Mouse (Mus musculus): ENCODE results near the gene Mrgprf. TPM values are rescaled to one million over a fixed set of nuclear protein-coding genes. Genes with fewer than 3 reads are reported as not detected.

Mrgprf gene
- polyA plus RNA-seq, 1 experiment from 2014 or later, result 0.09 TPM

GRCm38 (mm10) chr7:145281396-145281795 lies 19.2 kb upstream of the Mrgprf start:
- H3K4me1 ChIP-seq (ENCODE audit: control insufficient read depth, insufficient read depth, low read length), result peaks cover 6% of the 10 kb centered on the region; the same call in 1 of the 2 replicates
- no peaks in the 10 kb centered on the region for H3K27me3 ChIP-seq (ENCODE audit: control insufficient read depth, insufficient read depth, low read length)
- no peak overlapping the region for H3K4me3 ChIP-seq (ENCODE audit: low read depth, low read length)
- H3K9ac ChIP-seq (replicated peaks; ENCODE audit: low read depth, low read length), result no peak overlapping the region
- no peaks in the 10 kb centered on the region for H3K36me3 ChIP-seq (ENCODE audit: control insufficient read depth, insufficient read depth, low read length)
- WGBS, result 85% methylated on average over 4 of the region's 4 CpGs
- H3K9me3 ChIP-seq (ENCODE audit: control insufficient read depth, low read length), result no peaks in the 10 kb centered on the region
- ATAC-seq (ENCODE audit: low read depth), result no peak
- no peak overlapping the region for H3K4me2 ChIP-seq (ENCODE audit: low read depth, low read length)
- no peak overlapping the region for H3K27ac ChIP-seq (ENCODE audit: low read depth, low read length)

DNA sequence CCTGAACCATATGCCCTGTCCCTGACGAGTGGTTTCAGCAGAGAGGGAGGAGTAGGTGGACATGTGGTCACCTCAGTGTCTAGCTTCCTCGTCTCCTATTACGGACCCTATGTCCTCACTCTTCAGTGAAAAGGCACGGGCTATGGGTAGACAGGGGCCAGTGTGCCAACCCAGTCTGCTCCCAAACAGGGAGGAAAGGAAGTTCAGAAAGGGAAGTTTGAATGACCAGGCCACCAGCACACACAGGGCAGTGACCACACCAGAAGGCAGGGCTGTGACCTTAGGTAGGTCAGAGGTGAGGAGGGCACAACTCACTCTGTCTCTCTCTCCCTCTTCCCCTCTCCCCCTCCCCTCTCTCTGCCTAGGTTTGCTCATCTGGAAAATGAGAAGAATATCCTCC lies 17.6 kb upstream of the Mrgprf start:
- H3K27ac ChIP-seq (ENCODE audit: low read depth, low read length), result no peak overlapping the region
- peak overlapping the region; percentile 59 for H3K4me2 ChIP-seq (ENCODE audit: low read depth, low read length)
- peak overlapping the region; percentile 37 for H3K9ac ChIP-seq (replicated peaks; ENCODE audit: low read depth, low read length)
- peaks cover 6% of the 10 kb centered on the region; the same call in 1 of the 2 replicates for H3K4me1 ChIP-seq (ENCODE audit: control insufficient read depth, insufficient read depth, low read length)
- no peak overlapping the region; the same call in 1 of the 2 replicates for H3K4me3 ChIP-seq (ENCODE audit: low read depth, low read length)
- H3K36me3 ChIP-seq (ENCODE audit: control insufficient read depth, insufficient read depth, low read length), result no peaks in the 10 kb centered on the region
- no peaks in the 10 kb centered on the region for H3K27me3 ChIP-seq (ENCODE audit: control insufficient read depth, insufficient read depth, low read length)
- H3K9me3 ChIP-seq (ENCODE audit: control insufficient read depth, low read length), result no peaks in the 10 kb centered on the region
- 69% methylated on average over 4 of the region's 4 CpGs for WGBS
- no peak for ATAC-seq (ENCODE audit: low read depth)

DNA sequence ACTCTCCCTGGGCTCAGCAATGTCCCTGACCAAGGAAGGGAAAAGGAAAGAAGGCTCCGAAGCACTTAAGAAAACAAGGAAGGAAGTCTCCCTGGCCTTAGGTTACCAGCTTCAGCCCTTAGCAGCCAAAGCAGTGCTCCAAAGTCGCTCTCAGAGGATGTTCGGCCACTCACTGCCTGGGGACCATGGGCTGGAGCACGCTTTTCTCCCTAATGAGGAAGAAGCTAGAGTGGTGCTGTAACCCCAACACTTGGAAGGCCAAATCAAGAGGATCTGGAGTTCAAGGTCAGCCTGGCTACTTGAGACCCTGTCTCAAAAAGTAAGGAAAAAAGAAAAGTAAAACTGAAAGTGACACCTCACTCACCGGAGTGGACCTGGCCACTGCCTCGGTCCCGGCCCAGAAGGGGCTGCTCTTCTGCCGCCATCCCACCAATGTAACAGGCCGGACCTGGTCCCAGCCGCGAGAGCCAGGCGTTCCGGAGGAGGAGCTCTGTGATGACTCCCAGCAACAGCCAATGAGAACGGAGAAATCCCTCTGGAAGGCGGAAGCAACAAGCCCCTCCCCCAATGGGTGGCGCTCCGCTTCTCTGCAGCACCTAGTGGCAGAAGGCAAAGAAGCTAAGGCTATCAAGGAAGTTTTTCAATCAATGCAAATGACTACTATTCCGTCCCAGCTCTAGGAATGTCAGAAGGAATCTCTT lies 17.0 kb upstream of the Mrgprf start, which contains the start of gene Tpcn2:
Gene Tpcn2 (minus strand): TSS at position 525 of the 701 bp plus-strand sequence.
- WGBS, result 5% methylated on average over 18 of the region's 18 CpGs
- H3K4me1 ChIP-seq (ENCODE audit: control insufficient read depth, insufficient read depth, low read length), result peaks cover 6% of the 10 kb centered on the region; the same call in 1 of the 2 replicates
- no peak within 1 kb of the TSS for H3K27ac ChIP-seq (ENCODE audit: low read depth, low read length)
- no peaks in the 10 kb centered on the region for H3K36me3 ChIP-seq (ENCODE audit: control insufficient read depth, insufficient read depth, low read length)
- peak; percentile 97 for ATAC-seq (ENCODE audit: low read depth)
- no peaks in the 10 kb centered on the region for H3K9me3 ChIP-seq (ENCODE audit: control insufficient read depth, low read length)
- peak within 1 kb of the TSS; percentile 37 for H3K9ac ChIP-seq (replicated peaks; ENCODE audit: low read depth, low read length)
- H3K4me3 ChIP-seq (ENCODE audit: low read depth, low read length), result peak within 1 kb of the TSS; percentile 42
- H3K4me2 ChIP-seq (ENCODE audit: low read depth, low read length), result peak within 1 kb of the TSS; percentile 59
- no peaks in the 10 kb centered on the region for H3K27me3 ChIP-seq (ENCODE audit: control insufficient read depth, insufficient read depth, low read length)

- Histone ChIP-seq H3K9ac (replicated peaks; ENCODE audit: low read depth, low read length) (no peak overlapping the region), H3K27me3 (ENCODE audit: control insufficient read depth, insufficient read depth, low read length) (no peaks in the 10 kb centered on the region), H3K36me3 (ENCODE audit: control insufficient read depth, insufficient read depth, low read length) (no peaks in the 10 kb centered on the region), H3K4me2 (ENCODE audit: low read depth, low read length) (peak overlapping the region; percentile 59; the same call in 1 of the 2 replicates), H3K4me3 (ENCODE audit: low read depth, low read length) (no peak overlapping the region), H3K9me3 (ENCODE audit: control insufficient read depth, low read length) (no peaks in the 10 kb centered on the region), H3K4me1 (ENCODE audit: control insufficient read depth, insufficient read depth, low read length) (peaks cover 6% of the 10 kb centered on the region; the same call in 1 of the 2 replicates), H3K27ac (ENCODE audit: low read depth, low read length) (no peak overlapping the region)
- no peak for ATAC-seq (ENCODE audit: low read depth)
- WGBS, result 64% methylated on average over 3 of the region's 3 CpGs
Measured at GRCm38 (mm10) chr7:145284293-145284692, 16.3 kb upstream of the Mrgprf start.

DNA sequence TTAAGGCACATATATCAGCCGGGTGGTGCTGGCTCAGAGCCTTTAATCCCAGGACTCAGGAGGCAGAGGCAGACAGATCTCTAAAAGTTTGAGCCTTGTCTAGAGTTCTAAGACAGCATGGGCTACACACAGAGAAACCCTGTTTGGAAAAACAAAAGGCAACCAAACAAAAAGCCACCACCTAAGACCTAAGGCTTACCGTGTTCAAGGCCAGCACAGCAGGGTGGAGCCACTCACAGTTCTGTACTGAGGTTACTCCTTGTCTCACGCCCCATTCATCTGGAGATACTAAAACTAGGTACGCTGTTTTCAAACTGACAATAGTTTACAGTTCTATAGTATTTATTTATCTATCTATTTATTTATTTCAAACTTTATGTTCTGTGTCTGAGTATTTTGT lies 15.2 kb upstream of the Mrgprf start:
- ATAC-seq (ENCODE audit: low read depth), result no peak
- no peak overlapping the region for H3K27ac ChIP-seq (ENCODE audit: low read depth, low read length)
- no peaks in the 10 kb centered on the region for H3K36me3 ChIP-seq (ENCODE audit: control insufficient read depth, insufficient read depth, low read length)
- whole genome bisulfite sequencing, result 80% methylated on average over 4 of the region's 4 CpGs
- no peak overlapping the region for H3K9ac ChIP-seq (replicated peaks; ENCODE audit: low read depth, low read length)
- H3K4me1 ChIP-seq (ENCODE audit: control insufficient read depth, insufficient read depth, low read length), result peaks cover 6% of the 10 kb centered on the region; the same call in 1 of the 2 replicates
- no peak overlapping the region for H3K4me3 ChIP-seq (ENCODE audit: low read depth, low read length)
- no peak overlapping the region for H3K4me2 ChIP-seq (ENCODE audit: low read depth, low read length)
- H3K9me3 ChIP-seq (ENCODE audit: control insufficient read depth, low read length), result no peaks in the 10 kb centered on the region
- no peaks in the 10 kb centered on the region for H3K27me3 ChIP-seq (ENCODE audit: control insufficient read depth, insufficient read depth, low read length)

GRCm38 (mm10) chr7:145287410-145287809 lies 13.2 kb upstream of the Mrgprf start:
- H3K9ac ChIP-seq (replicated peaks; ENCODE audit: low read depth, low read length), result no peak overlapping the region
- no peaks in the 10 kb centered on the region for H3K36me3 ChIP-seq (ENCODE audit: control insufficient read depth, insufficient read depth, low read length)
- WGBS, result 84% methylated on average over 6 of the region's 6 CpGs
- H3K9me3 ChIP-seq (ENCODE audit: control insufficient read depth, low read length), result no peaks in the 10 kb centered on the region
- H3K27ac ChIP-seq (ENCODE audit: low read depth, low read length), result no peak overlapping the region
- no peak overlapping the region for H3K4me2 ChIP-seq (ENCODE audit: low read depth, low read length)
- H3K4me3 ChIP-seq (ENCODE audit: low read depth, low read length), result no peak overlapping the region
- H3K27me3 ChIP-seq (ENCODE audit: control insufficient read depth, insufficient read depth, low read length), result no peaks in the 10 kb centered on the region
- ATAC-seq (ENCODE audit: low read depth), result no peak
- H3K4me1 ChIP-seq (ENCODE audit: control insufficient read depth, insufficient read depth, low read length), result peaks cover 6% of the 10 kb centered on the region; the same call in 1 of the 2 replicates

GRCm38 (mm10) chr7:145289302-145289701 lies 11.3 kb upstream of the Mrgprf start:
- Histone ChIP-seq H3K4me2 (ENCODE audit: low read depth, low read length) (no peak overlapping the region), H3K27me3 (ENCODE audit: control insufficient read depth, insufficient read depth, low read length) (no peaks in the 10 kb centered on the region), H3K27ac (ENCODE audit: low read depth, low read length) (no peak overlapping the region), H3K9ac (replicated peaks; ENCODE audit: low read depth, low read length) (no peak overlapping the region), H3K4me3 (ENCODE audit: low read depth, low read length) (no peak overlapping the region), H3K9me3 (ENCODE audit: control insufficient read depth, low read length) (no peaks in the 10 kb centered on the region), H3K4me1 (ENCODE audit: control insufficient read depth, insufficient read depth, low read length) (no peaks in the 10 kb centered on the region), H3K36me3 (ENCODE audit: control insufficient read depth, insufficient read depth, low read length) (no peaks in the 10 kb centered on the region)
- no peak for ATAC-seq (ENCODE audit: low read depth)
- WGBS, result 21% methylated on average over 5 of the region's 5 CpGs

GRCm38 (mm10) chr7:145291847-145292246 lies 8.8 kb upstream of the Mrgprf start:
- Histone ChIP-seq H3K4me2 (ENCODE audit: low read depth, low read length) (no peak overlapping the region), H3K9ac (replicated peaks; ENCODE audit: low read depth, low read length) (no peak overlapping the region), H3K4me1 (ENCODE audit: control insufficient read depth, insufficient read depth, low read length) (no peaks in the 10 kb centered on the region), H3K27me3 (ENCODE audit: control insufficient read depth, insufficient read depth, low read length) (no peaks in the 10 kb centered on the region), H3K36me3 (ENCODE audit: control insufficient read depth, insufficient read depth, low read length) (no peaks in the 10 kb centered on the region), H3K27ac (ENCODE audit: low read depth, low read length) (no peak overlapping the region), H3K9me3 (ENCODE audit: control insufficient read depth, low read length) (no peaks in the 10 kb centered on the region), H3K4me3 (ENCODE audit: low read depth, low read length) (no peak overlapping the region)
- no peak for ATAC-seq (ENCODE audit: low read depth)
- WGBS, result 91% methylated on average over 2 of the region's 2 CpGs

DNA sequence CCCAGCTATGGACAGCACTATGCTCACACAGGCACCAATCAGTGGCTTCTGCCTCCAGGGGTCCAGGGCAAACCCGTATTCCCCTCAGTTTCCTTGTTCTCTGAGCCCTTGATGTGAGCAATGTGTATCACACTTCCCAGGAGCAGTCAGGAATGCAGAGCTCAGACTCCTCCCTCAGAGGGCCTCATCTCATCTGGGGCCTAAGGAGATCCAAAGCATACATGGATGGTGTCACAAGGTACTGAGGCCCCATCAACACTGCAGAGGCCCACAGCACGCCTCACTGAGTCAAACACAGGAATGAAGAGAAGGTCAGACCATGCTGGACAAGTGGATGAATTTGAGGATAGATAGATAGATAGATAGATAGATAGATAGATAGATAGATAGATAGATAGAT lies 7.9 kb upstream of the Mrgprf start:
- Histone ChIP-seq H3K4me2 (ENCODE audit: low read depth, low read length) (no peak overlapping the region), H3K9ac (replicated peaks; ENCODE audit: low read depth, low read length) (no peak overlapping the region), H3K27ac (ENCODE audit: low read depth, low read length) (no peak overlapping the region), H3K27me3 (ENCODE audit: control insufficient read depth, insufficient read depth, low read length) (no peaks in the 10 kb centered on the region), H3K36me3 (ENCODE audit: control insufficient read depth, insufficient read depth, low read length) (no peaks in the 10 kb centered on the region), H3K4me3 (ENCODE audit: low read depth, low read length) (no peak overlapping the region), H3K4me1 (ENCODE audit: control insufficient read depth, insufficient read depth, low read length) (no peaks in the 10 kb centered on the region), H3K9me3 (ENCODE audit: control insufficient read depth, low read length) (no peaks in the 10 kb centered on the region)
- no peak for ATAC-seq (ENCODE audit: low read depth)
- WGBS, result 58% methylated on average over 2 of the region's 2 CpGs
